Mouse (Mus musculus) embryonic facial prominence, embryonic 15.5 days (tissue): ENCODE results near the gene Gpr1. TPM values are rescaled to one million over a fixed set of nuclear protein-coding genes. Genes with fewer than 3 reads are reported as not detected.

Experiments
- ATAC-seq: fragments of 200-750 bp; cut with Nextera tagmentation; 2 replicates; pipeline ENCODE4 v1.8.0; 2017; ENCODE audit warnings: low read depth, moderate TSS enrichment; ENCODE audit not compliant: insufficient number of reproducible peaks, low FRiP score, low TSS enrichment
- H3K27ac ChIP-seq: fragments of 300-500 bp; sonication (generic); replicated peaks from 2 replicates; pipeline ENCODE4 v1.5.1; 2015; ENCODE audit warnings: mild to moderate bottlenecking, inconsistent platforms
- H3K27me3 ChIP-seq: fragments of 300-500 bp; sonication (generic); 2 replicates; pipeline ENCODE4 v1.6.1; 2015; ENCODE audit warnings: inconsistent platforms
- H3K36me3 ChIP-seq: fragments of 300-500 bp; sonication (generic); 2 replicates; pipeline ENCODE4 v1.6.1; 2015; ENCODE audit warnings: mild to moderate bottlenecking, inconsistent platforms
- H3K4me1 ChIP-seq: fragments of 300-500 bp; sonication (generic); 2 replicates; pipeline ENCODE4 v1.6.1; 2015; ENCODE audit warnings: inconsistent platforms
- H3K4me2 ChIP-seq: fragments of 300-500 bp; sonication (generic); replicated peaks from 2 replicates; pipeline ENCODE4 v1.6.1; 2015; ENCODE audit warnings: mild to moderate bottlenecking, inconsistent platforms
- H3K4me3 ChIP-seq: fragments of 300-500 bp; sonication (generic); replicated peaks from 2 replicates; pipeline ENCODE4 v1.5.1; 2015; ENCODE audit warnings: mild to moderate bottlenecking, inconsistent platforms
- H3K9ac ChIP-seq: fragments of 300-500 bp; sonication (generic); 2 replicates; pipeline ENCODE4 v1.6.1; 2015; ENCODE audit warnings: inconsistent platforms
- H3K9me3 ChIP-seq: fragments of 300-500 bp; sonication (generic); replicated peaks from 2 replicates; pipeline ENCODE4 v1.6.1; 2016; ENCODE audit warnings: inconsistent platforms
- WGBS: fragments of 180-500 bp; shearing (Covaris S2); methylation state at CpG from one replicate; pipeline ENCODE4 v1.1.7; 2015; 5-methylcytosine and 5-hydroxymethylcytosine counted together
- polyA plus RNA-seq: library from polyadenylated mRNA; unstranded; fragments of >200 nt; fragmentation: Nextera tagmentation; extraction: Ambion mirVana; gene quantifications from 2 replicates; pipeline ENCODE4 v1.2.1, GENCODE M21; 2015

Gene Gpr1
- polyA plus RNA-seq, 1 experiment from 2014 or later = 0.11 TPM

DNA sequence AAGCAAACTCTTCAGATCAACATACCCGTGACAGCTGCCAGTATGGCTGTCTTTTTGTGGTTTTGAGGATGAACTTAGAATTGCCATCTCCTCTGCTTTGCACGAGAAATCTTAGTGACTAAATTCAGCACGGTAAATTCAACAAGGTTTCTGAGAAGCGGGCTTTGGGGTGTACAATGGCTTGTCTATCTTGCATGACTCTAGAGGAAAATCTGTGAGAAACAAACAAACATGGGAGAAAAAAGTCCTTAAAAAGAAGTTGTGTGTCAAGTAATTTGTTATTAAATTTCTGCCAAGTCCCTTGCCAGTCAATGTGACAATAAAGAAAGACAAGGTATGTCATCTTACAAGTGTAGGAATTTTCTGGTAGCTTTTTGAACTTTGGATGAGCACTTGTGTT lies 34.9 kb upstream of the Gpr1 start:
- Histone ChIP-seq H3K4me1 (0 out of 2 replicates have a peak, but pooled peaks cover 10% of the 10 kb centered on the region), H3K9me3 (no peaks in the 10 kb centered on the region), H3K4me2 (no peak overlapping the region), H3K36me3 (no peaks in the 10 kb centered on the region), H3K27me3 (peaks cover 83% of the 10 kb centered on the region), H3K9ac (no peak overlapping the region), H3K27ac (no peak overlapping the region), H3K4me3 (no peak overlapping the region)
- ATAC-seq = no peak
- WGBS = 43% methylated on average over 4 of the region's 4 CpGs

DNA sequence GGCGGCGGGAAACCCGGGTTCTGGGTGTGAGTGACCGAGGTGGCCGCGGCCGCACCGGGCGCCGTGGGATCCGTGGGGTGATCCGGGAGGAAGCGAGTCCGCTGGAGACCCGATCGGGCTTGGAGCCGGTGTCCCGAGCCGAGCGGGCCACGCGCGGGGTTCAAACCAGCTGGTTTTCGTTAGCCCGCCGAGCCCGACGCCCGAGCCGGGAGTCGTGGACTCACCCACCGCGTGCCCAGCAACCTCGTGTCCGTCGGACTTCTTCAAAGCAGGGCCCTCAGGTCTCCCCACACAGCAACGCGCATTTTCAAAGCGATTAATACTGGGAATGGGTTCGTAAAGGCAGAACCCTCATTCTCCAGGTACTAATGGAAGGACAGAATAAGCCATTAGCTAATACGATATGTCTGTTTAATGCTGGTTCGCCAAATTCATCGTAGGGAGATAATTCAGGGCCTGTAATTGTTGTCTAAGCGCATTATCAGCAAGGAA lies 34.1 kb upstream of the Gpr1 start:
- H3K4me3 ChIP-seq = peak overlapping the region; percentile 31
- H3K9ac ChIP-seq = no peak overlapping the region
- H3K4me2 ChIP-seq = peak overlapping the region; percentile 55
- peaks cover 77% of the 10 kb centered on the region for H3K27me3 ChIP-seq
- no peaks in the 10 kb centered on the region for H3K36me3 ChIP-seq
- no peaks in the 10 kb centered on the region for H3K9me3 ChIP-seq
- 2% methylated on average over 44 of the region's 44 CpGs for WGBS
- ATAC-seq = no peak
- 0 out of 2 replicates have a peak, but pooled peaks cover 10% of the 10 kb centered on the region for H3K4me1 ChIP-seq
- no peak overlapping the region for H3K27ac ChIP-seq

DNA sequence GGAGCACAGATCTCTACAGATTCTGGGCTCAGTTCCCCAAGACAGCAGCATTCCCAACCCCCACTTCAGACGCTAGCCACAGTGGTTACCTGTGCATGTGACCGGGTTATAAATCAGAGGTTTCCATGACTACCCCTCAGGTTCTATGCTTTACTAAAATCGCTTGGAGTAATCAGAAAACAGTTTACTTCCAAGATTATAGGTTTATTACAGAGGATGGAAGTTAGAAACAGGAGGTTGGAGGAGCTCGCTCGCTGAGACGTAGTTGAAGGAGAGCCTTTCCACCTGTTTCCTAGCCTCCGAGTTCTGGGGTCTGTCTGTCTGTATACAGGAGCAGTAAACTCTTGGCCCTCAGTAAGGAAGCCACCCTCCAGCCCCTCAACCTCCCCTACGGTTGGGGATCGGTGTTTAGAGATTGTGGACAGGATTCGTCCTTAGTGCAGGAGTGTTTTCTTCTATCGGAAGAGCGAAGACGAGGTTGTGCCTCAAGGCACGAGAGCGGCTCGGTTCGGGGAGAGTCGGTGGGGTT lies 33.6 kb upstream of the Gpr1 start:
- peaks cover 72% of the 10 kb centered on the region for H3K27me3 ChIP-seq
- H3K36me3 ChIP-seq = no peaks in the 10 kb centered on the region
- WGBS = 0% methylated on average over 18 of the region's 18 CpGs
- H3K4me2 ChIP-seq = peak overlapping the region; percentile 55
- H3K27ac ChIP-seq = no peak overlapping the region
- no peak for ATAC-seq
- H3K4me3 ChIP-seq = peak overlapping the region; percentile 31
- no peaks in the 10 kb centered on the region for H3K9me3 ChIP-seq
- H3K9ac ChIP-seq = no peak overlapping the region
- H3K4me1 ChIP-seq = 0 out of 2 replicates have a peak, but pooled peaks cover 10% of the 10 kb centered on the region

DNA sequence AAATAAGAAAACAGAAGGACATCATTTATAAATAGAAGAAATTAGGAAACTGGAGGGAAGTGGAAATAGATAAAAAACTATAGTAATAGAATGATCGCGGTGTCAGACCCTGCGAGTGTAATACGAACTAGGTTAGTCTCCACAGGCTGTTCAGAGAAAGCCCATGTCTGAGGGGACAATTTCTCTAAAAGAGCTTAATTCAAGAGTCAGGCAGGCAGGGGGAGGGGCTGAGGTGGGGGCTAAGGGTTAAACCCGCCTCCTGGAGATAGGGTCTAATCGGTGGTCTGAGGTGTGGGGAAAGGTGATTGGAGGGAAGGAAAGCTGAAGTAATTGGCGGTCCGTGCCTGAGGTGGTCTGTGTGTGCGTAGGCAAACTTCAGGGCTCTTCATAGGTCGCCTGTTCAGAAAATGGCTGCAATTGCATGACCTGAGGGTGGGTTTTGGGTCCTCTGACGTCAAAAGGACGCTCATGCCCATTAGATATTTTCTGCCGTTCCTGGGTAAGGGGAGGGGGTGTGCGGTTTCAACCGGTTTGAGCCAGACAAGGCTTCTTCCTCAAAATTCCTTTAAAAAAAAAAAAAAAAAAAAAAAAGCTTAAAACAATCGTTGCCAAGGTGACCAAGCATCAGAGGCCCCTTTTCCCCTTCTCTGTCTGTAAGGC lies 32.6 kb upstream of the Gpr1 start:
- Histone ChIP-seq H3K27ac (no peak overlapping the region), H3K36me3 (no peaks in the 10 kb centered on the region), H3K4me2 (0 out of 2 replicates have a peak overlapping the region, but pooled peaks have one; percentile 6), H3K9me3 (no peaks in the 10 kb centered on the region), H3K27me3 (peaks cover 63% of the 10 kb centered on the region), H3K9ac (no peak overlapping the region), H3K4me3 (peak overlapping the region; percentile 6; the same call in 1 of the 2 replicates), H3K4me1 (0 out of 2 replicates have a peak, but pooled peaks cover 10% of the 10 kb centered on the region)
- ATAC-seq = no peak
- 2% methylated on average over 16 of the region's 16 CpGs for WGBS

DNA sequence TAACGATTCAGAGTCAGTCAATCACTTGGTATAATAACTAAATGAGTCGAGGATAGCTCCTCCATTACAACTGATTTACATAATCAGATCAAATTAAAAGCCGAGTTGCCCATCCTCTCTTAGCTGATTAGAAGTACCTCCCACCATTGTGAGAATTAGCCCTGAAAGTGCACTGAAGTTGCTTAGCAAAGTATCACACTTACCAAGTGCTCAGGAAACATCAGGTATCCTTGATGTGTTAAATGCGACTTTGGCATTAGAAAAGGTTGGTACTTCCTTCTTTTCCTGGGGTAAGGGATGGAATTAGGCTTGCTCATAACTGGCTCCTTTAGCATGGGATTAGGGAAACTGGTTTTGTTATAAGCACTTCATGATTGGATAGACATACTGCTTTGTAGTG lies 29.5 kb upstream of the Gpr1 start:
- peaks cover 36% of the 10 kb centered on the region for H3K27me3 ChIP-seq

DNA sequence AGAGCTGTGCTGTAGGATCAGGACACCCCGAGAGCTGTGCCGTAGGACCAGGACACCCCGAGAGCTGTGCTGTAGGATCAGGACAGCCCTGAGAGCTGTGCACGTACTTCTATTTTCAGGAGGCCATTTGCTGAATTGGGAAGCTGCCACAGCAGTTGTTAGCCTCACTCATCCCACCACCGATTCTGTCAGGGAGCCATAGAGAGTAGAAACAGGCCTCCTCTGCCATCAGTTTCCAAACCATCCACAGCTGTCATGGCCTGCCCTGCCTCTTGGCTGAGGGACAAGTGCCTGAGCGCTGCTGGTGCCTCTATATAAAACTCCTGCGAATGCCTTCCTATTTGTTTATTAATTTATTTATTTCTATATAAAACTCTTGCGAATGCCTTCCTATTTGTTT lies 25.4 kb upstream of the Gpr1 start:
- Histone ChIP-seq H3K9me3 (no peaks in the 10 kb centered on the region), H3K27me3 (no peaks in the 10 kb centered on the region), H3K27ac (0 out of 2 replicates have a peak overlapping the region, but pooled peaks have one; percentile 22), H3K9ac (no peak overlapping the region), H3K4me3 (no peak overlapping the region), H3K4me1 (no peaks in the 10 kb centered on the region), H3K36me3 (no peaks in the 10 kb centered on the region), H3K4me2 (no peak overlapping the region)
- 75% methylated on average over 8 of the region's 8 CpGs for WGBS
- ATAC-seq = 0 out of 2 replicates have a peak, but pooled peaks have one; percentile 57

More for the DNA sequence above, 29.5 kb upstream of the Gpr1 start:
- 67% methylated on average over 4 of the region's 4 CpGs for WGBS
- H3K4me1 ChIP-seq = 0 out of 2 replicates have a peak, but pooled peaks cover 10% of the 10 kb centered on the region
- H3K9ac ChIP-seq = no peak overlapping the region
- no peaks in the 10 kb centered on the region for H3K36me3 ChIP-seq
- H3K4me3 ChIP-seq = no peak overlapping the region
- no peak overlapping the region for H3K4me2 ChIP-seq
- no peak for ATAC-seq
- H3K27ac ChIP-seq = no peak overlapping the region
- H3K9me3 ChIP-seq = no peaks in the 10 kb centered on the region

DNA sequence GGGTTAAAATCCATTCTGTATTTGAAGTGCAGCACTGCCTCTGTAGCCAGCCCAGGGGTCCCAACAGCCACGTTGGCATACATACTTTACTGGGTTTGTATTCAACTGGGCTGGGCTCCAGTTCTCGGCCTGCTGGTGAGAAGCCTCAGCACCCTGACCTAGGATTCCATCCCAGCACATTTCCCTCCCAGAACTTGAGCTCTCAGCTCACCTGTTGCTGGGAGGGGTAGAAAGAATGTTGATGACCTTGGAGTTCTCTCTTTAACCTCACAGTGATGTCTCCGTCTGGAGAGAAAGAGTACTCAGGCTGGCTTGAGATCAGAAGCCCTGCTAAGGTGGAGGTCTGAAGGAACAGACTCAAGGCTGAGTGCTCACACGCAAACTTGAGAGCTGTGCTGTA lies 25.0 kb upstream of the Gpr1 start:
- H3K4me2 ChIP-seq = no peak overlapping the region
- no peaks in the 10 kb centered on the region for H3K27me3 ChIP-seq
- no peaks in the 10 kb centered on the region for H3K36me3 ChIP-seq
- no peak overlapping the region for H3K9ac ChIP-seq
- no peaks in the 10 kb centered on the region for H3K4me1 ChIP-seq
- ATAC-seq = no peak
- 58% methylated on average over 4 of the region's 4 CpGs for WGBS
- H3K27ac ChIP-seq = 0 out of 2 replicates have a peak overlapping the region, but pooled peaks have one; percentile 22
- no peak overlapping the region for H3K4me3 ChIP-seq
- no peaks in the 10 kb centered on the region for H3K9me3 ChIP-seq

DNA sequence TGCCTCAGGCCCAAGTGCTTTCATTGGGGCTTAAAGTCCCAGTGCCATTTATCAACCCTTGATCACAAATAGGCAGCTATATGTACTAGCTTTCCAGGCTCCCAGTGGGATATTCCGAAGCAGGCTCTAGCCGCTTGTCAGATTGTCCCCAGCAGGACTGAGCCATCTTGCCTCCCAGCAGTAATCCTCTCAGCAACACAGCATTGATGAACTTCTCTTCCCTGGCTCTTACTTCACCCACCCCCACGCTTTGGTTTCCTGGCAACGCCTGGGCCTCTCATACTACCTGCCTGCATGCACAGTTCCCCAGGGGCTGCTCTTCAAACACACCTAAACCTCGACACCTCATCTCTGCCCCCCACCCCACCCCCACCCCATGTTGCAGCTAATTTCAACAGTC lies 23.0 kb upstream of the Gpr1 start:
- Histone ChIP-seq H3K36me3 (no peaks in the 10 kb centered on the region), H3K4me3 (no peak overlapping the region), H3K9me3 (no peaks in the 10 kb centered on the region), H3K4me1 (no peaks in the 10 kb centered on the region), H3K27me3 (no peaks in the 10 kb centered on the region), H3K4me2 (no peak overlapping the region), H3K9ac (no peak overlapping the region), H3K27ac (no peak overlapping the region)
- ATAC-seq = no peak
- 13% methylated on average over 5 of the region's 5 CpGs for WGBS

DNA sequence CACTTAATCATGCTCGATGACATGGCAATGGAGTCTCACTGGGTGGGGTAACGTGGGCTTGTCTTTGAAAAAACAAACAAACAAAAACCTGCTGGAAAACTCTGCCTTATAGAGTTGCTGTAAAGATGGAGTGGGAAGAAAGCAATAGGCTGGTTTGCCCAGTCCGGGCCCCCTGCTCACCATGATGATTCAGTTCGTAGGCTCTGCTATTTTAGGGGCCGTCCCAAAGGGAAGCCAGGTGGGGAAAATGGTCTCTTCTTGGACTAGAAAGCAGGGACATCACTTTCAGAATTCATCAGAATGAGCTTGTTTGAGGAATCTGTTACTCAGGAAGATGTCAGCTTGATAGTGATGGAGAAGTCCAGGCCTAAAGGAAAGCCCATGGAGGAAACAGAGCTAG lies 12.9 kb upstream of the Gpr1 start:
- Histone ChIP-seq H3K27ac (no peak overlapping the region), H3K4me2 (no peak overlapping the region), H3K27me3 (no peaks in the 10 kb centered on the region), H3K36me3 (no peaks in the 10 kb centered on the region), H3K4me3 (no peak overlapping the region), H3K4me1 (no peaks in the 10 kb centered on the region), H3K9me3 (no peaks in the 10 kb centered on the region), H3K9ac (no peak overlapping the region)
- no peak for ATAC-seq
- 78% methylated on average over 5 of the region's 5 CpGs for WGBS

DNA sequence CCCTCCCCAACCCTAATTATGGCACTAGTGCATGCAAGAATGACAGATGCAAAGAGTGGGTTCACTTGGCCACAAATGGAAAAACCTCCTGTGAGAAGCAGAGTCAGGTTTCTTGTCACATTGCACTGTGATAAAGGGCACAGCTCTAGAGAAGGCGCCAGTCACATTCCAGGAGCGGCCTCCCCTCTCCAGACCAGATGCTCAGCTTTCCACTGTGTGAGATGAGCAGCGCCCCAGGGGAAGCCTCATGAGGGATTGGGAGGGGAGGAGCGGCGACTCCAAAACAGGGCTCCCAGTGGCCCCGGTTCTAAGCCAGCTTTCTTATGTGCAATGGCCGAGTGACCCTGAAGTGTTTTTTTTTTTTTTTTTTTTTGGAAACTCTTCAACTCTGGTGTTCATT lies 11.5 kb upstream of the Gpr1 start:
- Histone ChIP-seq H3K27me3 (no peaks in the 10 kb centered on the region), H3K9me3 (no peaks in the 10 kb centered on the region), H3K4me3 (no peak overlapping the region), H3K4me1 (no peaks in the 10 kb centered on the region), H3K36me3 (no peaks in the 10 kb centered on the region), H3K4me2 (no peak overlapping the region), H3K9ac (no peak overlapping the region), H3K27ac (no peak overlapping the region)
- 1% methylated on average over 7 of the region's 7 CpGs for WGBS
- peak; percentile 67 for ATAC-seq

DNA sequence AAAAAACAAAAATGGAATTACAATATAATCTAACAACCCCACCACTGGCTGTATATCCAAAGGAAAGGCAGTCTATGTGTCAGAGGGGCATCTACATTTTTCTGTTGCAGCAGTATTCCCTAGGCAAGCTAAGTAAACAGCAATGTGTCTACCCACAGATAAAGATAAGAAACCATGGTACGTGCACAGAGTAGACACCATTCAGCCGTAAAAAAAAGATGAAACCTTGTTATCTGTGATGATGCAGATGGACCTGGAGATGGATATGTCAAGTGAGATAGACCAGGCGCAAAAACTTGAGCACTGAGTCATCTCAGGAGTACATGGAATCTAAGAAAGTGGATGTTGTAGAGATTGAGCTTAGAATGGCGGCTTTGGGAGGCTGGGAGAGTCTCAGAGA lies 10.7 kb upstream of the Gpr1 start:
- H3K36me3 ChIP-seq = no peaks in the 10 kb centered on the region
- H3K27me3 ChIP-seq = no peaks in the 10 kb centered on the region
- no peak overlapping the region for H3K4me2 ChIP-seq
- H3K27ac ChIP-seq = no peak overlapping the region
- 81% methylated on average over 4 of the region's 4 CpGs for WGBS
- no peak overlapping the region for H3K4me3 ChIP-seq
- H3K9me3 ChIP-seq = no peaks in the 10 kb centered on the region
- no peaks in the 10 kb centered on the region for H3K4me1 ChIP-seq
- no peak overlapping the region for H3K9ac ChIP-seq
- no peak for ATAC-seq
